Mouse (Mus musculus) E14TG2a.4 (cell line): ENCODE measurements around the gene Lpin2.

Experiments used
- H3K27me3 ChIP-seq: 2 replicates; pipeline ENCODE4 v1.6.1; 2014; ENCODE audit warnings: low read length, control low read depth; ENCODE audit not compliant: insufficient read depth
- H3K36me3 ChIP-seq: 2 replicates; pipeline ENCODE4 v1.6.1; 2014; ENCODE audit warnings: low read length, control low read depth; ENCODE audit not compliant: insufficient read depth
- H3K4me1 ChIP-seq: replicated peaks from 2 replicates; pipeline ENCODE4 v1.6.1; 2014; ENCODE audit warnings: low read depth, low read length, control low read depth
- H3K4me3 ChIP-seq: replicated peaks from 2 replicates; pipeline ENCODE4 v1.5.1; 2014; ENCODE audit warnings: mild to moderate bottlenecking, low read length
- H3K9me3 ChIP-seq: 2 replicates; pipeline ENCODE4 v1.6.1; 2014; ENCODE audit warnings: low read length, control low read depth
- CTCF ChIP-seq: conservative IDR thresholded peaks from 2 replicates; pipeline ENCODE4 v1.5.1; 2014; ENCODE audit warnings: low read length
- NANOG ChIP-seq: IDR thresholded peaks from 2 replicates; pipeline ENCODE4 v1.6.1; 2014; ENCODE audit warnings: borderline replicate concordance, low read length, mixed read lengths
- POU5F1 ChIP-seq: IDR thresholded peaks from 2 replicates; pipeline ENCODE4 v1.6.1; 2014; ENCODE audit warnings: low read length, borderline replicate concordance

Lpin2 gene

GRCm38 (mm10) chr17:71203998-71204808 is 21.8 kb downstream of the Lpin2 start:
- Histone ChIP-seq H3K36me3 (no peaks in the 10 kb centered on the region), H3K9me3 (no peaks in the 10 kb centered on the region), H3K4me3 (no peak overlapping the region), H3K27me3 (no peaks in the 10 kb centered on the region), H3K4me1 (no peaks in the 10 kb centered on the region)
- no peak for TF ChIP-seq POU5F1
- no peak for TF ChIP-seq CTCF
- TF ChIP-seq NANOG = no peak

DNA sequence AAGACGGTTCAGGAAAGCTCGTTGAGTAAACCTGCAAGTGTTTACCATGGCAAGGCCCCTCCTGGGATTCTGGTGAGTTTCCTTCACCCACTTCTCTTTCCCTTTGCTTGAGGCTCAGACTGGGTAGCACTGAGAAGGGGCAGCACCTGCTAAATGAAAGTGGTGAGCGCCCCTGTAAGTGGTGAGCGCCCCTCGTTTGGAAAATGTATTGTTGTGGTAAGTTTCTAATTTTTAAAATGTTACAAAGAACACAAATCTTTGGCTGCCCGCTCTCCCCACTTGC is 22.4 kb downstream of the Lpin2 start:
- TF ChIP-seq NANOG = no peak
- TF ChIP-seq CTCF = no peak
- TF ChIP-seq POU5F1 = no peak
- no peaks in the 10 kb centered on the region for H3K9me3 ChIP-seq
- H3K4me3 ChIP-seq = no peak overlapping the region
- H3K4me1 ChIP-seq = no peaks in the 10 kb centered on the region
- H3K36me3 ChIP-seq = no peaks in the 10 kb centered on the region
- no peaks in the 10 kb centered on the region for H3K27me3 ChIP-seq

DNA sequence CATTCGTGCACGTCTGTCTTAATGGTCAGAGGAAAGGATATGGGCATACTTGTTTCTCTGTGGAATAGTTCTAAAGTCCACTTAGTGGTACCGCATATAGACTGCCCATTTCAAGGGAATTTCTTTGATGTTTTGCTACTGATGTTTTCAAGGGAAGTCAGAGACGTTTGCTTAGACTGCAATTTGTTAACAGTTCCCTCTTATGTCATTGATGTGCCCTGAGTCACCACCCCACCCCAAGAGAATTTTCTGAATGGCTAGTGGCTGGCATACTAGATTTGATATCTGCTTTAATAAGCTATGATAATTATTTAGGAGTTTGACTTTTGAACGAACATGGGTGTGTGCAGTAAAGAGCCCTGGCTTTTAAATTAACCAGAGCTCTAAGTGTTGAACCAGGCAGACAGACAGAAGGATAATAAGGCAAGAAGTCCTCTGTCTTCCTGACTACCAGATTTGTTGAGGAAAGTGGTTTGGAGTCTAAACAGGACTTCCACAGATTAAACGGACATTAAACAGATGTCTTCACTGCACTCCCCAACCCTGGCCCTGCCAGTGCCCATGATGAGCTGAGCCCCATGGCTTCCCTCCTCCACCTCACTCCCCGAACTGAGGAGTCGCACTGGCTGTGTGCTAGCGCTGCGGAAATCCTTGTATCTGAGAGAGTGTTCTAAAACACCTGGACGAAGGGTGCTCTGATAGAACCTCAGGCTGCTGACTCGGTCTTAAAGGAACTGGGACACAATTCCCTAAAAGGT is 24.0 kb downstream of the Lpin2 start:
- Histone ChIP-seq H3K9me3 (no peaks in the 10 kb centered on the region), H3K4me1 (no peaks in the 10 kb centered on the region), H3K36me3 (no peaks in the 10 kb centered on the region), H3K4me3 (no peak overlapping the region), H3K27me3 (no peaks in the 10 kb centered on the region)
- TF ChIP-seq POU5F1 (no peak), CTCF (no peak), NANOG (no peak)

DNA sequence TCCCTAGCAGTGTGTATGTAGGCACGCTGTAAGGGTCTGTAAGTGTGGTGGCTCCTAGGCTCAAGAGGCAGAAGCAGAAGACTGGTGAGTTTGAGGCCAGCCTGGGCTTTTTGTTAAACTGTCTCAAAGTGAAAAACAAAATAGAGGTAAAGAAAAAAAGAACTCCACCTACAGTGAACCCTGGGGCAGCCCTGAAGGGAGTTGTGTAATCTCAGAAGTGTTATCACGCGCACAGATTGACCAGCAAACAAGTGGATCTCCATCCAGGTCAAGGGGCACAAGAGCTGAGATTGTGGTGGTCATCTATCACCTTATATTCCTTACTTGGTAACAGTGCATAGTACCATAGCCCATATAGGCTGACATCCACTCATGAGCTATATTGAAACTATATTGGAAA is 24.9 kb downstream of the Lpin2 start:
- Histone ChIP-seq H3K9me3 (no peaks in the 10 kb centered on the region), H3K4me3 (no peak overlapping the region), H3K27me3 (no peaks in the 10 kb centered on the region), H3K36me3 (no peaks in the 10 kb centered on the region), H3K4me1 (no peaks in the 10 kb centered on the region)
- TF ChIP-seq POU5F1 = no peak
- TF ChIP-seq CTCF = no peak
- TF ChIP-seq NANOG = no peak

GRCm38 (mm10) chr17:71208376-71208775 is 26.0 kb downstream of the Lpin2 start:
- Histone ChIP-seq H3K36me3 (no peaks in the 10 kb centered on the region), H3K4me3 (no peak overlapping the region), H3K27me3 (no peaks in the 10 kb centered on the region), H3K4me1 (no peaks in the 10 kb centered on the region), H3K9me3 (no peaks in the 10 kb centered on the region)
- TF ChIP-seq CTCF = no peak
- TF ChIP-seq POU5F1 = no peak
- TF ChIP-seq NANOG = no peak

GRCm38 (mm10) chr17:71208921-71209320 is 26.6 kb downstream of the Lpin2 start:
- H3K4me1 ChIP-seq = no peaks in the 10 kb centered on the region

DNA sequence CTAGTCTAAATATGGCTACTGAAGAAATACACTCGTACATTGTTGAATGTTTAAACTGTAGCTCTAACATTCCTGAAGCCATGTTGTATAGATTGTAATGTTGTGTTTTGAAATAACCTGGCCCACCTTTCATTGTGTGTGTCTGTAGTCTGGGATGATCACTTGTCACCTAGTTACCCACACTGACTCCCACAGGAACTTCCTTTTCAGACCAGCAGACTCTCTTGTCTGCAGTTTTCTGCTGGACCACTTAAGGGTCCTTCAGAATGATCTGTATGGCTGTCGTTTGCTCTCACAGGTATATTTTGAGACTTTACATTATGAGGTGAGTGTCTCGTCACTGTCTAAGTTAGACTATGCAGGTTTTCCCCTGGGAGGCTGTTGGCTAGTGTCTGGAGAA is 27.6 kb downstream of the Lpin2 start:
- H3K4me3 ChIP-seq = no peak overlapping the region
- no peaks in the 10 kb centered on the region for H3K9me3 ChIP-seq
- H3K27me3 ChIP-seq = no peaks in the 10 kb centered on the region
- TF ChIP-seq NANOG = no peak
- no peak for TF ChIP-seq CTCF
- no peak for TF ChIP-seq POU5F1
- H3K36me3 ChIP-seq = no peaks in the 10 kb centered on the region
- no peaks in the 10 kb centered on the region for H3K4me1 ChIP-seq

More at GRCm38 (mm10) chr17:71208921-71209320, 26.6 kb downstream of the Lpin2 start:
- Histone ChIP-seq H3K9me3 (no peaks in the 10 kb centered on the region), H3K36me3 (no peaks in the 10 kb centered on the region), H3K27me3 (no peaks in the 10 kb centered on the region), H3K4me3 (no peak overlapping the region)
- TF ChIP-seq POU5F1 (no peak), NANOG (no peak), CTCF (no peak)

- Histone ChIP-seq H3K4me3 (no peak overlapping the region), H3K9me3 (no peaks in the 10 kb centered on the region), H3K36me3 (no peaks in the 10 kb centered on the region), H3K27me3 (no peaks in the 10 kb centered on the region), H3K4me1 (no peaks in the 10 kb centered on the region)
- TF ChIP-seq NANOG (no peak), POU5F1 (no peak), CTCF (no peak)
Observed at GRCm38 (mm10) chr17:71211962-71212646, 29.7 kb downstream of the Lpin2 start.
